Mouse (Mus musculus): Measurements from ENCODE around the gene Camk2g. TPM values are rescaled to one million over a fixed set of nuclear protein-coding genes. Genes with fewer than 3 reads are reported as not detected.

The Camk2g gene
- total and polyA plus RNA-seq, 3 experiments = 15.7 to 33.1 (median 18.5) TPM

DNA sequence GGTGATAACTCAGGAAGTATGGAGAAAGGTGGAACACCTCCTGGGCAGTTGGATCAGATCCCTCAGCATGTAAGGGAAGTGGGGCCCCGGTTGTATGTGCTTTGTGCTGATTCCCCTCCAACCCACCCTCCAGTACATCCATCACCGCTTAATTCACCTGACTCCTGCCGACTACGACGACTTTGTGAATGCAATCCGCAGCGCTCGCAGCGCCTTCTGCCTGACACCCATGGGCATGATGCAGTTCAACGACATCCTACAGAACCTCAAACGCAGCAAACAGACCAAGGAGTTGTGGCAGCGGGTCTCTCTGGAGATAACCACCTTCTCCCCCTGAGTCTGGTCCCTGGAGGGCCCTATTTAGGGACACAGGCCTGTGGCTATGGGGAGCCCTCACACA is 70.9 kb downstream of the Camk2g start:
- DNase-seq (ENCODE audit: extremely low read depth) = no peak
- no peaks in the 10 kb centered on the region for H3K4me1 ChIP-seq (ENCODE audit: control insufficient read depth in 1 of 2, insufficient read depth in 2 of 2)
- TF ChIP-seq MAX (IDR thresholded peaks at IDR 0.05; ENCODE audit: low read length) (no peak), EP300 (IDR thresholded peaks at IDR 0.05; ENCODE audit: low read length) (no peak), ZKSCAN1 (IDR thresholded peaks at IDR 0.05; ENCODE audit: borderline replicate concordance, low read depth, low read length) (no peak), ELF1 (IDR thresholded peaks at IDR 0.05; ENCODE audit: low read depth, low read length) (no peak)
- H3K36me3 ChIP-seq (replicated peaks in 1 of 2; ENCODE audit: control insufficient read depth in 1 of 2, insufficient read depth in 1 of 2, low read length in 1 of 2) = peaks cover 77 to 96% of the 10 kb centered on the region in 2 experiments
- H3K27me3 ChIP-seq (replicated peaks) = no peaks in the 10 kb centered on the region
- no peak overlapping the region for H3K4me3 ChIP-seq (replicated peaks in 1 of 3; ENCODE audit: low read depth in 2 of 3, low read length in 2 of 3, poor library complexity in 1 of 3)
- in situ Hi-C loops (cut with MboI; ENCODE audit: low pct_ligation_motif_present, low pct_unique_long_range_greater_than_20kb, low sequenced_read_pairs) (no loop called here), dilution Hi-C loops (cut with MboI; ENCODE audit: extremely low pct_ligation_motif_present, extremely low pct_unique_long_range_greater_than_20kb, low sequenced_read_pairs) (no loop called here)
- H3K27ac ChIP-seq (ENCODE audit: insufficient read depth, low read depth) = no peak overlapping the region
- no peak overlapping the region for H3K4me2 ChIP-seq (ENCODE audit: insufficient read depth, low read depth, poor library complexity, severe bottlenecking)
- no peaks in the 10 kb centered on the region for H3K79me2 ChIP-seq (replicated peaks; ENCODE audit: control insufficient read depth, extremely low read depth, insufficient read depth, poor library complexity, severe bottlenecking)
- H3K9me3 ChIP-seq (replicated peaks; ENCODE audit: low read length) = no peaks in the 10 kb centered on the region
- H3K9ac ChIP-seq (ENCODE audit: insufficient read depth, low read depth) = no peak overlapping the region

DNA sequence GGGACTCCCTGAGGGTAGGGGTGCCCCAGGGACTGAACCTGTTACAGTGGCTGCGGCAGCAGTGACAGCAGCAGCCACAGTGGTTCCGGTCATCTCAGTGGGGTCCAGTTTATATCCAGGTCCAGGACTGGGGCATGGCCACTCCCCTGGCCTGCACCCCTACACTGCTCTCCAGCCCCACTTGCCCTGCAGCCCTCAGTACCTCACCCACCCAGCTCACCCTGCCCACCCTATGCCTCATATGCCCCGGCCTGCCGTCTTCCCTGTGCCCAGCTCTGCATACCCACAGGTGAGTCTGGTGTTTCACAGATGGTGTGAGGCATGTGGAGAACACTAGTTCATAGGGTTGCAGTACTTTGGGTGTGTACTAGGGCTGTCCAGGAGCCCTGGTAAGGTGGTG is 72.5 kb downstream of the Camk2g start:
- in situ Hi-C loops (cut with MboI; ENCODE audit: low pct_ligation_motif_present, low pct_unique_long_range_greater_than_20kb, low sequenced_read_pairs) = no loop called here
- peaks cover 83 to 98% of the 10 kb centered on the region in 2 experiments for H3K36me3 ChIP-seq (replicated peaks in 1 of 2; ENCODE audit: control insufficient read depth in 1 of 2, insufficient read depth in 1 of 2, low read length in 1 of 2)
- DNase-seq (ENCODE audit: extremely low read depth) = no peak
- no peaks in the 10 kb centered on the region for H3K4me1 ChIP-seq (ENCODE audit: control insufficient read depth in 1 of 2, insufficient read depth in 2 of 2)
- dilution Hi-C loops (cut with MboI; ENCODE audit: extremely low pct_ligation_motif_present, extremely low pct_unique_long_range_greater_than_20kb, low sequenced_read_pairs) = no loop called here
- TF ChIP-seq SIN3A (IDR thresholded peaks at IDR 0.05; ENCODE audit: low read length) (no peak), KAT2A (IDR thresholded peaks at IDR 0.05; ENCODE audit: insufficient replicate concordance, low read length) (no peak), BHLHE40 (IDR thresholded peaks at IDR 0.05; ENCODE audit: low read depth, low read length) (no peak), PAX5 (IDR thresholded peaks at IDR 0.05; ENCODE audit: low read length) (no peak), ELF1 (IDR thresholded peaks at IDR 0.05; ENCODE audit: low read depth, low read length) (no peak), USF1 (IDR thresholded peaks at IDR 0.05; ENCODE audit: low read depth, low read length) (no peak), MAX (IDR thresholded peaks at IDR 0.05; ENCODE audit: low read length) (no peak), NRF1 (IDR thresholded peaks at IDR 0.05; ENCODE audit: low read depth, low read length) (no peak), RAD21 (IDR thresholded peaks at IDR 0.05; ENCODE audit: low read depth, low read length) (no peak), ZNF384 (IDR thresholded peaks at IDR 0.05; ENCODE audit: low read depth, low read length) (no peak), MXI1 (IDR thresholded peaks at IDR 0.05; ENCODE audit: low read depth, low read length) (no peak), JUND (conservative IDR thresholded peaks at IDR 0.05; ENCODE audit: low read depth, low read length) (no peak), ETS1 (conservative IDR thresholded peaks at IDR 0.05; ENCODE audit: low read depth, low read length) (no peak), JUN (IDR thresholded peaks at IDR 0.05; ENCODE audit: insufficient read depth, low read depth, low read length) (no peak), MAZ (IDR thresholded peaks at IDR 0.05; ENCODE audit: low read depth, low read length) (no peak), MEF2A (IDR thresholded peaks at IDR 0.05; ENCODE audit: borderline replicate concordance, low read depth, low read length) (no peak), MYC (IDR thresholded peaks at IDR 0.05; ENCODE audit: low read depth, low read length) (no peak)
- H3K4me3 ChIP-seq (replicated peaks in 1 of 3; ENCODE audit: low read depth in 2 of 3, low read length in 2 of 3, poor library complexity in 1 of 3) = no peak overlapping the region
- no peaks in the 10 kb centered on the region for H3K9me3 ChIP-seq (replicated peaks; ENCODE audit: low read length)
- H3K27me3 ChIP-seq (replicated peaks) = no peaks in the 10 kb centered on the region
- H3K4me2 ChIP-seq (ENCODE audit: insufficient read depth, low read depth, poor library complexity, severe bottlenecking) = no peak overlapping the region
- H3K9ac ChIP-seq (ENCODE audit: insufficient read depth, low read depth) = no peak overlapping the region
- no peaks in the 10 kb centered on the region for H3K79me2 ChIP-seq (replicated peaks; ENCODE audit: control insufficient read depth, extremely low read depth, insufficient read depth, poor library complexity, severe bottlenecking)
- H3K27ac ChIP-seq (ENCODE audit: insufficient read depth, low read depth) = no peak overlapping the region
